7 mouse cellular contexts compared by ENCODE assay signal in the genomic region with DNA sequence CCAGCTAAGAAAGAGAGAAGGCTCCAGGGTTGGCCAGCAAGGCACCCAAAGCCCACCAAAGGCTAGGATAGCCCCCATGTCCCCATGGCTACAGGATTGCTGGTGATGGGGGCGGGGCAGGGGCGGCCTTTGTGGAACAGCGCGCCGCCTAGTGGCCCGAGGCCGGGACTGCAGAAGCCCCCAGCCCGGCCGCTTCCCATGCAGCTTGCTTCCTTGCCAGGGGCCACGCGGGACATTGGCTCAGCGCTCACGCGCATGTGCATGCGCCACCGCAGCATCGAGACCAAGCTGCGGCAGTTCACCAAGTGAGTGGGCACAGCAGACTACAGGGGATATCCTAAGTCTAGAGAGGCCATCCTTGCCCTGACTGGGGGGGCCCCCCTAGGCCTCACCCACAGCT. TPM values are rescaled to one million over a fixed set of nuclear protein-coding genes. Genes with fewer than 3 reads are reported as not detected.
A peak's percentile ranks its signal among the peaks of the same experiment; 100 is the strongest.
DNase-seq lines count a peak whose midpoint lies in the region; ATAC-seq lines count a peak whose summit lies in the region.

No protein-coding gene starts in this region.

- H3K9ac ChIP-seq in forebrain, embryonic 11.5 days (ENCODE audit: low read length): no peak overlapping the region; the same call in 1 of the 2 replicates
- H3K9ac ChIP-seq in hindbrain, embryonic 12.5 days: peak overlapping the region; percentile 15; the same call in 1 of the 2 replicates
- no peak overlapping the region for H3K9ac ChIP-seq in lung, embryonic 15.5 days

- H3K4me3 ChIP-seq in forebrain, embryonic 11.5 days (ENCODE audit: low read depth, low read length): no peak overlapping the region
- no peak overlapping the region for H3K4me3 ChIP-seq in hindbrain, embryonic 12.5 days
- H3K4me3 ChIP-seq in lung, embryonic 15.5 days: no peak overlapping the region

- DNase-seq in right cerebral cortex, postnatal 14 days: peak; percentile 75
- DNase-seq in right cerebral cortex, adult 18-20 months: no peak
- peak; percentile 67 for DNase-seq in adrenal gland, postnatal 25 days
- DNase-seq in forebrain, embryonic 11.5 days (ENCODE audit: low spot score): peak; percentile 92
- DNase-seq in retina, embryonic 14.5 days (ENCODE audit: low spot score): peak; percentile 89

- no peak overlapping the region for H3K4me2 ChIP-seq in forebrain, embryonic 11.5 days (ENCODE audit: low read depth, low read length, severe bottlenecking)
- 0 out of 2 replicates have a peak overlapping the region, but pooled peaks have one; percentile 2 for H3K4me2 ChIP-seq in hindbrain, embryonic 12.5 days (replicated peaks)
- H3K4me2 ChIP-seq in lung, embryonic 15.5 days: no peak overlapping the region

- 9% methylated on average over 18 of the region's 18 CpGs for WGBS in forebrain, embryonic 11.5 days
- WGBS in hindbrain, embryonic 12.5 days: 9% methylated on average over 18 of the region's 18 CpGs
- WGBS in lung, embryonic 15.5 days: 20% methylated on average over 18 of the region's 18 CpGs

- ATAC-seq in forebrain, embryonic 11.5 days (replicated peaks; ENCODE audit: low FRiP score): peak; percentile 58
- peak; percentile 30; the same call in 1 of the 2 replicates for ATAC-seq in hindbrain, embryonic 12.5 days (ENCODE audit: low FRiP score)
- ATAC-seq in lung, embryonic 15.5 days (ENCODE audit: borderline replicate concordance, extremely low read depth, low FRiP score, low TSS enrichment): no peak

- H3K27me3 ChIP-seq in forebrain, embryonic 11.5 days (ENCODE audit: control insufficient read depth, insufficient read depth, low read length): no peaks in the 10 kb centered on the region
- H3K27me3 ChIP-seq in hindbrain, embryonic 12.5 days: no peaks in the 10 kb centered on the region
- no peaks in the 10 kb centered on the region for H3K27me3 ChIP-seq in lung, embryonic 15.5 days

- no peak overlapping the region for H3K27ac ChIP-seq in forebrain, embryonic 11.5 days (ENCODE audit: low read depth, low read length)
- no peak overlapping the region for H3K27ac ChIP-seq in hindbrain, embryonic 12.5 days
- peak overlapping the region; percentile 24; the same call in 1 of the 2 replicates for H3K27ac ChIP-seq in lung, embryonic 15.5 days

- no peaks in the 10 kb centered on the region for H3K9me3 ChIP-seq in forebrain, embryonic 11.5 days (ENCODE audit: control insufficient read depth, low read length)
- H3K9me3 ChIP-seq in hindbrain, embryonic 12.5 days (replicated peaks): no peaks in the 10 kb centered on the region
- no peaks in the 10 kb centered on the region for H3K9me3 ChIP-seq in lung, embryonic 15.5 days

- peaks cover 20% of the 10 kb centered on the region for H3K4me1 ChIP-seq in forebrain, embryonic 11.5 days (replicated peaks; ENCODE audit: control insufficient read depth, insufficient read depth, low read length)
- peaks cover 49% of the 10 kb centered on the region for H3K4me1 ChIP-seq in hindbrain, embryonic 12.5 days
- peaks cover 47% of the 10 kb centered on the region for H3K4me1 ChIP-seq in lung, embryonic 15.5 days

- H3K36me3 ChIP-seq in forebrain, embryonic 11.5 days (ENCODE audit: control insufficient read depth, insufficient read depth, low read length): no peaks in the 10 kb centered on the region; the same call in 1 of the 2 replicates
- H3K36me3 ChIP-seq in hindbrain, embryonic 12.5 days: peaks cover 64% of the 10 kb centered on the region
- H3K36me3 ChIP-seq in lung, embryonic 15.5 days: peaks cover 49% of the 10 kb centered on the region

RNA-seq across cellular contexts. Expression of gene Mtss1l, which starts 5.6 kb away (rescaled TPM):
- 23.9 and 27.7 TPM in 2 replicates for total RNA-seq in adrenal gland, postnatal 25 days (2021)
- polyA plus RNA-seq in forebrain, embryonic 11.5 days (2014; fragmentation: Nextera tagmentation; extraction: Ambion mirVana): 15.8 and 17.6 TPM in 2 replicates
- polyA plus RNA-seq in hindbrain, embryonic 12.5 days (2016; fragmentation: Nextera tagmentation; extraction: Ambion mirVana): 21.6 and 23.3 TPM in 2 replicates
- 23.0 and 27.9 TPM in 2 replicates for polyA plus RNA-seq in lung, embryonic 15.5 days (2015; fragmentation: Nextera tagmentation; extraction: Ambion mirVana)
